Mouse (Mus musculus) T-helper 2 cell (primary cell): Measurements from ENCODE around the gene Tmem151a.

ENCODE experiments used
- in situ Hi-C: fragments of 300-600 bp; cut with MboI, MseI; formaldehyde crosslinking; loops from one replicate; pipeline ENCODE4 v1.15.1; 2025; ENCODE audit warnings: high pct_unique_total_duplicates

Tmem151a gene

DNA sequence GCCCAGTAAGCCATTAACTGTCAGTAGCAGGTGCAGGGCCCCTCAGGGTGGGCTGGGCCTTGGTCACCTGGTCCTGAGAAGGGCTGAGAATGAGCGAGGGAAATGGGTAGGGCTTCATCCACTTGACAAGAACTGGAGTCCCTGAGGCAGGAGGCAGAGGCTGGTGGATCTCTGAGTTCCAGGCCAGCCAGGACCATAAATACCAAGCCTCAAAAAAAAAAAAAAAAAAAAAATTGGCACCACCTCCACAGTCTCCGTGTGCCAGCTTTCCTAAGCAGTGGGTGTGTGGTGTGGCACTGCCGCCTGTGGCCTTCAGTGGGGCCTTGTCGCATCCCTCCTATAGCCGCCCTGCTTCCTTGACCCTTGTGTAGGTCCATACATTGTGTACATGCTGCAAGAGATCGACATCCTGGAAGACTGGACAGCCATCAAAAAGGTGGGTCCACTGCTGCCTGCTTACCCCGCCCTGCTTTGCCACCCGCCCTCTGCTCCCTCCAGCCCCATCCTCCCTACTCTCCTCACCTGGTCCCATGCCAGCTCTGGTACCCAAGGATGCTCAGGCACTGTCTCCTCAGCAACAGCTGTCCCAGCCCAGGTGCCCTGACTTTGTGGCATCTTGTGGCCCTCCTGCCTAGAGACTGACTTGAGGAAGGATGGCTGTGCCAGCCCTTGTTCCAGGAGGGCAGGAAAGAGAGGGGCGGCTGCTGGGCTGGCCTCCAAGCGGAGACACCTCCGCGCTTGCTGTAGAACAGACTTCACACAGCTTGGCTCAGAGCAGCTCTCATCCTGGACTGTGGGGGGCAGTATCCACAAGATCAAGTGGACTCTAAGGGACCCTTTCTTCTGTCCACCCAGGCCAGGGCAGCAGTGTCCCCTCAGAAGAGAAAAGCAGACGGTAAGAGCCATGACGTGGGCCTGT lies 36.9 kb downstream of the Tmem151a start:
- in situ Hi-C loops = no loop called here

DNA sequence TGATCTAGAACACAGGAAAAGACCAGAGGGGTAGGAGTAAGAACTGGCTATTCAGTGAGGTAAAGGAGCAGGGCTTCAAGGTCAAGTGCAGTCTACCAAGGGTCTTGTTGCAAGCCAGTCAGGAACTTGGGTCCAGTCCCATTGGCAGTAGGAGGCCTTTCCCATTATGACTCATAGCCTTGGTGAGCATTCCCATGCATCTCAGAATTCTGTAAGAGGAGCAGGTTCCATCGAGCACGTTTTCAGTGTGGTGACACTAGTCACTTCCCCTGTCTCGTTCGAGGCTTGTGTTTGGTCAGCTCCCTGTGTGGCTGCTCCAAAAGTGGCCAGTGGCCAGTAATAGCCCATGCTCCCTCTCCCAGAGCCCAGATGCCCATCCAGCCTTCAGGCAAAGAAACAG lies 39.8 kb downstream of the Tmem151a start:
- in situ Hi-C loops = no loop called here

DNA sequence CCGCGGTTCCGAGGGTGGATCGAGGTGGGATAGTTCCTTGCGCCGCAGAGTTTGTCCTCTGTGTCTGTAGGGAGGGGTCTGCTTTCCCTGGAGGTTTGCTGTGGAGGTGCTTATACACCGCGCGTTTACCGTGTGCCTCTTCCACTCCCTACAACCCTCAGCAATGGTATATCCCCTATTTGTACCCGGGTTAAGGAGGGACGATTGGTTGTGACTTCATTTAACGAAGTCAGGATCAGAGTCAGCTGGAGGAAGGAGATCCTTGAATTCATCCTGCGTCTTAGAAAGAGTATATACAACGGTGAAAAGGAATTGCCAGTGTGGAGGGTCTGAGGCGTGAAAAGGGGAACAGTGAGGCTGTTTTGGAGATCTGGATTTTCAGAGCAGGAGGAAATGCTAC lies 43.7 kb downstream of the Tmem151a start:
- in situ Hi-C loops = no loop called here

GRCm38 (mm10) chr19:5040862-5041523 lies 44.3 kb downstream of the Tmem151a start, which contains the start of gene Brms1:
TSS of gene Brms1 (plus strand) at chr19:5041354.
- in situ Hi-C loops = no loop called here

DNA sequence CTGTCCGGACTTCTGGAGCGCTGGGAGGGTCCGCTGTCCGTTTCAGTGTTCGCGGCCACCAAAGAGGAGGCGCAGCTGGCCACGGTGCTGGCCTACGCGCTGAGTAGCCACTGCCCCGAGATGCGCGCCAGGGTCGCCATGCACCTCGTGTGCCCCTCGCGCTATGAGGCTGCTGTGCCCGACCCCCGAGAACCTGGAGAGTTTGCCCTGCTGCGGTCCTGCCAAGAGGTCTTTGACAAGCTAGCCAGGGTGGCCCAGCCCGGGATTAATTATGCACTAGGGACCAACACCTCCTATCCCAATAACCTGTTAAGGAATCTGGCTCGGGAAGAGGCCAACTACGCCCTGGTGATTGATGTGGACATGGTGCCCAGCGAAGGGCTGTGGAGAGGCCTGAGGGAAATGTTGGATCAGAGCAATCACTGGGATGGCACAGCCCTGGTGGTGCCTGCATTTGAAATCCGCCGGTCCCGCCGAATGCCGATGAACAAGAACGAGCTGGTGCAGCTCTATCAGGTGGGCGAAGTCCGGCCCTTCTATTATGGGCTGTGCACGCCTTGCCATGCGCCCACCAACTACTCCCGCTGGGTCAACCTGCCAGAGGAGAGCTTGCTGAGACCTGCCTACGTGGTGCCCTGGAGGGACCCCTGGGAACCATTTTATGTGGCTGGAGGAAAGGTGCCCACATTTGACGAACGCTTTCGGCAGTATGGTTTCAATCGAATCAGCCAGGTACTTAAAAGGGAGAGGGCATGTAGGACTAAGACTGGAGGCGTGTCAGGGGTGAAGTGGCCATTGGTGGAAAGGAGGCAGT lies 45.8 kb downstream of the Tmem151a start:
- in situ Hi-C loops = no loop called here

DNA sequence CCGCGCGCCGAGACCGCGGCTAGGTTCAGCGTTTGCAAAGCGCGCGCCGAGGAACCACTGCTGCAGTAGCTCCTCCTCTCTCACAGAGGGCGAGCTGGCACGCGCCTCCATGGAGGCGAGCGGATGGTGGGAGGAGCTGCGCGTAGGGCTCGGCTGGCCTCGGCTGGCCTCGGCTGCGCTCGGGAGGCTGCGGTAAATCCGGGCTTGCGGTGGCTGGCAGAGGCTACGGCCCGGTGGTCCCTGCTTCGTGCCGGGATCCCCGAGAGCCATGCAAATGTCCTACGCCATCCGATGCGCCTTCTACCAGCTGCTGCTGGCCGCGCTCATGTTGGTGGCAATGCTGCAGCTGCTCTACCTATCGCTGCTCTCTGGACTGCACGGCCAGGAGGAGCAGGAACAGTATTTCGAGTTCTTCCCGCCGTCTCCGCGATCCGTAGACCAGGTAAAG lies 46.6 kb downstream of the Tmem151a start, which contains the start of the genes B4gat1 and AC124502.3:
B4gat1 (plus strand) TSS at position 118 of the 448 bp plus-strand sequence.
AC124502.3 (plus strand) TSS at position 183 of the 448 bp plus-strand sequence.
- in situ Hi-C loops = no loop called here

- in situ Hi-C loops = no loop called here
These were observed 47.4 kb downstream of the Tmem151a start for GRCm38 (mm10) chr19:5037678-5038571.

GRCm38 (mm10) chr19:5036577-5036976 lies 48.8 kb downstream of the Tmem151a start:
- in situ Hi-C loops = no loop called here

DNA sequence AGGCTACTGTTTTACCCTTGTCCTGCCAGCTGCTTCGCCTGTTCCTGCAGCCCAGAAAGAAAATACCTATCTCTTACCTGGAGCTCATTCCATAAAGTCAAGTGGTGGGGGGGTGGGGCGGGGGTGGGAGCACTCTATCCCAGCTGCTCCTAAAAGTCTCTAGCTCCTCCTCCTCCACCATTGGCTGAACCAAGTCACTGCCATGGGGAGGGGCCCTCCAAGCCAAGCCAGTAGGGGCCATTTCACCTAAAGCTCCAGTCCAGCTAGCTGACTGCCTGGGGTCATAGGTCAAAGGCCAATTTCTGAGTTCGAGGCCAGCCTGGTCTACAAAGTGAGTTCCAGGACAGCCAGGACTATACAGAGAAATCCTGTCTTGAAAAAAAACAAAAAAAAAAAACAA lies 52.6 kb downstream of the Tmem151a start:
- in situ Hi-C loops = no loop called here

- in situ Hi-C loops = no loop called here
These were observed 59.2 kb downstream of the Tmem151a start for GRCm38 (mm10) chr19:5026111-5026510.

DNA sequence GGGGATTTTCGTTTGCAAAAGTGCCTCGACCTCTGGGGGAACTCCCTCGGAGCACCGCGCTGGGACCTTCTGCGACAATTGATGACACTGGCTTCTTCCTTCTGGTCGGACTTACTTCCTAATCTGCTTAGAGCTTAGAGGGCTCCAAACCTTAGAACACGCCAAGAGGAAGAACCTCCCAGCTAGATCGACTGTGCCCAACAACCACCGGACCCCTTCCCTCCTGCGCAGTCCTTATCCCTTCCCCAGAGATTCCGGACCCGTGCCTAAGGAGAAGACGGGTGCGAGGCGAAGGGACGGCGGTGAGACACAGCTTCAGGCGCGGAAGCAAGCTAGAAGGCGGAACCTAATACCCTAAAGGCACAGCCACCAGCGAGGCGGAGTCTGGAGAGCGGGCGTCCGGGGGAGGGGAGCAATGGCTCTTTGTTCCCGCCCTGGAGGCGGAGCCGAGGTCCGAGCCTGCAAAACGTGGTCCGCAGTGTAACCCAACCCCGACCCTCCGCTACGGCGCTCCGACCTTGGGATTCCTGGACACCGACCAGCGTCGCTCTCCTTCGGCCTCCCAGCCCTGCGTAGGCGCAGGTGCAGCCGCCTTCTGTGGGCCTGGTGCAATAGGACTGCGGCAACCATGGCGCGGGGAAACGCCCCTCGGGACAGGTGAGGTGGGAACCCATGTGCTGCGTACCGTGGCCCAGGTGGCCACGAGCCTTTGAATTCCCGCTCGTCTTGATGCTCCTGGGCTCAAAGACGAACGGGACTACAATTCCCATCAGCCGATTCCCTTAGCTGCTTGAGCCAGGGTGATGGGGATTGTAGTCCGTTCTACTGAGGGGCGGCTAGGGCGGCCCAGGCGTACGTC lies 61.5 kb downstream of the Tmem151a start, which contains the start of gene Slc29a2:
Slc29a2 (plus strand) TSS at position 240 of the 859 bp plus-strand sequence.
- in situ Hi-C loops = no loop called here

- in situ Hi-C loops = no loop called here
These were observed 63.9 kb downstream of the Tmem151a start for GRCm38 (mm10) chr19:5021416-5021815.
